Mouse (Mus musculus) small intestine, adult 2 months (tissue): Measurements from ENCODE around the gene Tyrobp.

Experiments
- CTCF ChIP-seq: fragments of 200-500 bp; IDR thresholded peaks from 2 replicates; pipeline ENCODE4 v1.5.1; 2012; ENCODE audit warnings: low read depth, mild to moderate bottlenecking, control low read depth, inconsistent platforms, low read length, moderate library complexity, mixed read lengths; ENCODE audit not compliant: insufficient replicate concordance, insufficient read length; ENCODE audit errors: extremely low read depth
- POLR2A ChIP-seq: fragments of 200-500 bp; IDR thresholded peaks from 2 replicates; pipeline ENCODE4 v1.6.1; 2012; ENCODE audit warnings: low read depth, mild to moderate bottlenecking, control low read depth, inconsistent platforms, low read length, moderate library complexity

GRCm38 (mm10) chr7:30402343-30402742 lies 11.2 kb upstream of the Tyrobp start:
- TF ChIP-seq POLR2A = no peak
- TF ChIP-seq CTCF = no peak
